Mouse (Mus musculus): ENCODE data around the gene Scrn3.

DNA sequence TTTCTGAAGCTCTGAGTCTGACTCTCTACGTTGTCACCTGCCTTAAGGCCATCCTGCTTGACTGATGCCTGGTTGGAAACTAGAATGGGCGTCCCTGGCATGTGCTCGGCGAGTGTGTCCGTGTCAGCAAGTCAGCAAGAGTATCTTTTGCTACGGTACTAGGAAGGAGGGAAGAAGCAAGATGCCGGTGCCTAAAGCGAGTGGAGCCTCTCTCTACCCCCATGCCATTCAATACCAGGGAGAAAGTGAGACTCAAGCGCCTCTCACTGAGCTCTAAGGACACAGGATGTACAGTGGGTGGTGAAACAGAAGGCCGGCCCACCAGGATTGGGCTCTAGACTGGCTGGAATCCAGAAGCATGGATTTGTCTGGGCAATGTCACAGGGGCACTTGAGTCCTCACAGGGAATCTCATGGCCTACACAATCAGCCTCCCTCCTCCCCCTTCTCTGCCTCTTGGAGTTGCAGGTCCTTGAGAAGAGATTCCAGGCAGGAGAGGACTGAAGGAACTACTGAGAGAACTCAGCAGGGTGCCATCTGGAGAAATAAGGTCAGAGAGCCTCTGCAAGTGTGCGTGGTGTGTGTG, 47.7 kb upstream of the Scrn3 start:
- no peak for TF ChIP-seq CTCF (IDR thresholded peaks at IDR 0.05; ENCODE audit: low read depth, low read length)
- no peak for TF ChIP-seq POLR2A (IDR thresholded peaks at IDR 0.05; ENCODE audit: extremely low read depth, insufficient read depth, low read length)

All from liver, adult 2 months (tissue).